Mouse (Mus musculus): Measurements from ENCODE around the gene 1700129C05Rik.

Gene 1700129C05Rik

GRCm38 (mm10) chr14:59142793-59143192, at the start of gene 1700129C05Rik:
TSS of gene 1700129C05Rik (minus strand) at chr14:59142893.
- no peak for DNase-seq (ENCODE audit: low spot score)

- no peak for DNase-seq (ENCODE audit: low spot score)
Observed at GRCm38 (mm10) chr14:59186121-59186520, 43.4 kb upstream of the 1700129C05Rik start.

- DNase-seq (ENCODE audit: low spot score): no peak
Observed at GRCm38 (mm10) chr14:59185514-59185913, 42.8 kb upstream of the 1700129C05Rik start.

GRCm38 (mm10) chr14:59182732-59183131, 40.0 kb upstream of the 1700129C05Rik start:
- DNase-seq (ENCODE audit: low spot score): no peak

DNA sequence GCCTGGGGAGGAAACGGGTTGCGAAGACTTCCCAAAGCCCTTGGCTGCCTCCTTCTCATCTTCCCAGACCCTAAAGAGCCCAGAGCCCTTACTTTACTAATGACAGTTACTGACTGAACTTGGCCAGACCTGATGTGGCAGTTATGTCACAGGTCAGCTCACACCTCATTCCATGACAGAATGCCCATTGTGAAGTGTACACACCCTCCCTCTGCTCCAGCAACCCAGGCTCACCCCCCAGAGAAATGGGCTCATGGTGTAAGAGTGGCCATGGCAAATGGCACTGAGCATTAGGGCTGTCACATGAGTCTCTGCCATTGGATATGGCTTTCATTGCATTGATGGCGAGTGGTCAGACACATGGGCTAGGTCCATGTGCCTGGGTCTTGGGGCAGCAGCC, 36.0 kb upstream of the 1700129C05Rik start, which contains the start of gene Gm5142:
TSS of gene Gm5142 (minus strand) at position 101 of the 400 bp plus-strand sequence.
- no peak for DNase-seq (ENCODE audit: low spot score)

DNA sequence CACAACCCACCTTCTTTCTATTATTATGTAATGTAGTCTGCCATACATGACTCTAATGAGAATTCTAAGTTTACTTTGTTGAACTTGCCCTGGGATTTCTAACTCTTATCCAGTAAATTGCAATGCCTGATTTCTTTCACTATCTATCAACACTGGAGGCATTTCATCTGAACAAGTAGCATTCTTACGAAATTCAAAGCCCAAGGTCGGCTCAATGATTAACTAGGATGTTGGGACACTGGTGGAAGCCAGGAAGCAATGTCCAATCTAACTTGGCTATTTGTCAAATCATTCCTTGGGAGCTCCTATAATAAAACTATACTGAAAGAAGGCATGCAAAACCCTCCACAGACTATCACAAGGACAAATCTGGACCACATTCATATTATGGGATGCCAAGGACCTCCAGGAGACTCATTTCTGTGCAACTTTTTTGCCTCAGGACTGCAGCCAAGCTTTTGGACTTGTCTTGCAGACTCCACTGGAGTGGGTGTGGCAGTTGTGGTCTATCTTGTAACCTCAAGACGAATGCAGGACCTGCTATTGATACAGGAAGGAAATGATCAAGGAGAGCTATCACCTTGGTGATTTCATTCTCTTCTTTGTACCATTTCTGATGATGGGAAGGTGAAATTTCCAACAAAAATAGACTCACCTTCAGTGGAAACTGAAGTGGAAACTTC, 14.5 kb upstream of the 1700129C05Rik start:
- DNase-seq (ENCODE audit: low spot score): no peak

- no peak for DNase-seq (ENCODE audit: low spot score)
Observed at GRCm38 (mm10) chr14:59155589-59155988, 12.9 kb upstream of the 1700129C05Rik start.

DNA sequence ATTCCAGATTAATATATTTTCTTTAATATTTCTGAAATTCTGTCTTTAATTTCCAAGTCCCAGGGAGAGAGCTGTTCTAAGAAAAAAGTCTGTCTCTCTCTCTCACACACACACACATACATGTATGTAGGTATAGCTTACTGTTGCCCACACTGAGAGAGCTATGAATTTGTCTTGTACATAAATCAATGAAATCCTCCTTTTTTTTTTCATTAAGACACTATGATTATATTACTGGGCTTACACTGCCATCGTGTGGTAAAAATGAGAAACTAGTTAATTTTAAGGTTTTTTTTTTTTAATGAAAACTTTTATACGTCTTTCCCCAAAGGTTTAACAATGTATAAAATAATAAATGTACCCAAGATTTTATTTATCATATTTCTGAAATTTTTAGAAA, 28.4 kb downstream of the 1700129C05Rik start:
- DNase-seq (ENCODE audit: low spot score): no peak

GRCm38 (mm10) chr14:59104006-59104605, 38.6 kb downstream of the 1700129C05Rik start:
- DNase-seq (ENCODE audit: low spot score): no peak

- DNase-seq (ENCODE audit: low spot score): no peak
Observed at GRCm38 (mm10) chr14:59093601-59094000, 49.1 kb downstream of the 1700129C05Rik start.

DNA sequence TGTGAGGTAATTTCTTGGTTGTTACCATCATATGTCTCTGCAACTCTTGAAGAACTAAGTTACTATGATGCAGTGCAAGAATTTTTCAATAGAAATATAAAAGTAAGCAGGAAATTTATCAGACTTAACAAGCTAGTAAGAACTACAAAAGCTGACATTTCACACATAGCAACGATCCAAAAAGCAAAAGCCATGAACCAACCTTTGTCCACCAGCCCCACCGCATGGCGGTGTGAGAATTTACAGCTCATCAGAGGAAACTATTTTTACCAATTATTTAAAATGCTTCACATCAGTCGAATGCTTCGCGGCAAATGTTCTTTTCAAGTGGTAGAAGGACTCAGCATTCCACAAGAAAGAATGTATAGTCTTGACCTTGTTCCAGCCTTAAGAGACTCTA, 58.3 kb downstream of the 1700129C05Rik start:
- DNase-seq (ENCODE audit: low spot score): no peak

Data from spleen, adult 12 weeks (tissue).